Mouse (Mus musculus) E14TG2a.4 (cell line): ENCODE data around the gene Dph2.

Experiments used
- H3K27me3 ChIP-seq: 2 replicates; pipeline ENCODE4 v1.6.1; 2014; ENCODE audit warnings: low read length, control low read depth; ENCODE audit not compliant: insufficient read depth
- H3K36me3 ChIP-seq: 2 replicates; pipeline ENCODE4 v1.6.1; 2014; ENCODE audit warnings: low read length, control low read depth; ENCODE audit not compliant: insufficient read depth
- H3K4me1 ChIP-seq: replicated peaks from 2 replicates; pipeline ENCODE4 v1.6.1; 2014; ENCODE audit warnings: low read depth, low read length, control low read depth
- H3K4me3 ChIP-seq: replicated peaks from 2 replicates; pipeline ENCODE4 v1.5.1; 2014; ENCODE audit warnings: mild to moderate bottlenecking, low read length
- H3K9me3 ChIP-seq: 2 replicates; pipeline ENCODE4 v1.6.1; 2014; ENCODE audit warnings: low read length, control low read depth
- CTCF ChIP-seq: conservative IDR thresholded peaks from 2 replicates; pipeline ENCODE4 v1.5.1; 2014; ENCODE audit warnings: low read length
- NANOG ChIP-seq: IDR thresholded peaks from 2 replicates; pipeline ENCODE4 v1.6.1; 2014; ENCODE audit warnings: borderline replicate concordance, low read length, mixed read lengths
- POU5F1 ChIP-seq: IDR thresholded peaks from 2 replicates; pipeline ENCODE4 v1.6.1; 2014; ENCODE audit warnings: low read length, borderline replicate concordance

The Dph2 gene

GRCm38 (mm10) chr4:117873615-117874014, 18.2 kb downstream of the Dph2 start:
- Histone ChIP-seq H3K4me1 (peaks cover 40% of the 10 kb centered on the region), H3K36me3 (peaks cover 21% of the 10 kb centered on the region), H3K9me3 (no peaks in the 10 kb centered on the region), H3K4me3 (no peak overlapping the region), H3K27me3 (peaks cover 41% of the 10 kb centered on the region)
- TF ChIP-seq POU5F1, result no peak
- TF ChIP-seq CTCF, result no peak
- no peak for TF ChIP-seq NANOG

GRCm38 (mm10) chr4:117872471-117872886, 19.4 kb downstream of the Dph2 start, which contains the start of gene Ccdc24:
Ccdc24 (minus strand) TSS chr4:117872557.
- Histone ChIP-seq H3K4me3 (peak within 1 kb of the TSS; percentile 56), H3K4me1 (peaks cover 39% of the 10 kb centered on the region), H3K27me3 (peaks cover 42% of the 10 kb centered on the region), H3K36me3 (peaks cover 18% of the 10 kb centered on the region), H3K9me3 (no peaks in the 10 kb centered on the region)
- no peak for TF ChIP-seq POU5F1
- no peak for TF ChIP-seq NANOG
- TF ChIP-seq CTCF, result no peak

- H3K27me3 ChIP-seq, result peaks cover 46% of the 10 kb centered on the region
- H3K4me3 ChIP-seq, result 0 out of 2 replicates have a peak overlapping the region, but pooled peaks have one; percentile 10
- no peak for TF ChIP-seq CTCF
- no peaks in the 10 kb centered on the region for H3K9me3 ChIP-seq
- peaks cover 39% of the 10 kb centered on the region for H3K4me1 ChIP-seq
- peaks cover 11% of the 10 kb centered on the region for H3K36me3 ChIP-seq
Observed at GRCm38 (mm10) chr4:117871787-117872186, 20.0 kb downstream of the Dph2 start.

GRCm38 (mm10) chr4:117870437-117870836, 21.4 kb downstream of the Dph2 start:
- TF ChIP-seq NANOG (no peak), POU5F1 (no peak), CTCF (no peak)
- no peak overlapping the region for H3K4me3 ChIP-seq
- H3K4me1 ChIP-seq, result peaks cover 39% of the 10 kb centered on the region
- H3K27me3 ChIP-seq, result peaks cover 57% of the 10 kb centered on the region
- peaks cover 10% of the 10 kb centered on the region; the same call in 1 of the 2 replicates for H3K36me3 ChIP-seq
- no peaks in the 10 kb centered on the region for H3K9me3 ChIP-seq

GRCm38 (mm10) chr4:117869317-117869716, 22.5 kb downstream of the Dph2 start:
- Histone ChIP-seq H3K27me3 (peaks cover 63% of the 10 kb centered on the region), H3K4me3 (no peak overlapping the region; the same call in 1 of the 2 replicates), H3K9me3 (no peaks in the 10 kb centered on the region), H3K36me3 (peaks cover 18% of the 10 kb centered on the region; the same call in 1 of the 2 replicates), H3K4me1 (peaks cover 39% of the 10 kb centered on the region)
- TF ChIP-seq CTCF, result no peak
- no peak for TF ChIP-seq POU5F1
- TF ChIP-seq NANOG, result no peak

- Histone ChIP-seq H3K4me1 (peaks cover 46% of the 10 kb centered on the region), H3K27me3 (peaks cover 73% of the 10 kb centered on the region), H3K9me3 (no peaks in the 10 kb centered on the region), H3K36me3 (peaks cover 11% of the 10 kb centered on the region; the same call in 1 of the 2 replicates), H3K4me3 (peak overlapping the region; percentile 29; the same call in 1 of the 2 replicates)
- no peak for TF ChIP-seq NANOG
- peak; percentile 55 for TF ChIP-seq CTCF
Observed at GRCm38 (mm10) chr4:117867823-117868222, 24.0 kb downstream of the Dph2 start.

- peaks cover 40% of the 10 kb centered on the region for H3K4me1 ChIP-seq
- no peak for TF ChIP-seq POU5F1
- TF ChIP-seq CTCF, result no peak
- no peak for TF ChIP-seq NANOG
- H3K27me3 ChIP-seq, result peaks cover 73% of the 10 kb centered on the region
- no peaks in the 10 kb centered on the region for H3K9me3 ChIP-seq
- no peak overlapping the region for H3K4me3 ChIP-seq
- peaks cover 11% of the 10 kb centered on the region; the same call in 1 of the 2 replicates for H3K36me3 ChIP-seq
Observed at GRCm38 (mm10) chr4:117867000-117867399, 24.8 kb downstream of the Dph2 start.

GRCm38 (mm10) chr4:117866083-117866482, 25.7 kb downstream of the Dph2 start:
- peaks cover 11% of the 10 kb centered on the region; the same call in 1 of the 2 replicates for H3K36me3 ChIP-seq
- H3K27me3 ChIP-seq, result peaks cover 66% of the 10 kb centered on the region
- H3K4me1 ChIP-seq, result peaks cover 34% of the 10 kb centered on the region
- no peak for TF ChIP-seq CTCF
- TF ChIP-seq POU5F1, result no peak
- no peak for TF ChIP-seq NANOG
- H3K9me3 ChIP-seq, result no peaks in the 10 kb centered on the region
- no peak overlapping the region for H3K4me3 ChIP-seq

- H3K4me1 ChIP-seq, result peaks cover 22% of the 10 kb centered on the region
- peaks cover 37% of the 10 kb centered on the region for H3K27me3 ChIP-seq
- H3K4me3 ChIP-seq, result no peak overlapping the region
- H3K9me3 ChIP-seq, result no peaks in the 10 kb centered on the region
- TF ChIP-seq POU5F1 (no peak), NANOG (no peak), CTCF (no peak)
- H3K36me3 ChIP-seq, result peaks cover 17% of the 10 kb centered on the region; the same call in 1 of the 2 replicates
Observed at GRCm38 (mm10) chr4:117862823-117863222, 29.0 kb downstream of the Dph2 start.
